In genomic region chr12:85208687-85209199, GRCm38 (mm10) we compare ENCODE assay signal across 26 mouse cellular contexts. TPM values are rescaled to one million over a fixed set of nuclear protein-coding genes. Genes with fewer than 3 reads are reported as not detected.
DNase-seq lines count a peak whose midpoint lies in the region; ATAC-seq and TF ChIP-seq lines count a peak whose summit lies in the region.
"Had no signal": no experiment of that assay in that cellular context is flagged by ENCODE, and none has a peak within 500 bp of the region (broad histone marks: within the 10 kb centered on the region; RNA-seq: fewer than 3 reads in every experiment).

No protein-coding gene starts in this region.

- H3K27ac ChIP-seq in heart, postnatal 0 days (ENCODE audit: low read depth) = no peak overlapping the region
- H3K27ac ChIP-seq: embryonic facial prominence, embryonic 10.5 days; forebrain, embryonic 15.5 days; heart, embryonic 15.5 days; hindbrain, embryonic 10.5 days; left cerebral cortex, adult 2 months; neural tube, embryonic 13.5 days had no signal

- H3K4me2 ChIP-seq in heart, postnatal 0 days (ENCODE audit: low read depth, low read length) = no peak overlapping the region
- H3K4me2 ChIP-seq: forebrain, embryonic 15.5 days; heart, embryonic 15.5 days; neural tube, embryonic 13.5 days had no signal

- WGBS in heart, postnatal 0 days = 29% methylated on average over 7 of the region's 7 CpGs

- no peak for TF ChIP-seq CTCF in heart, postnatal 0 days (IDR thresholded peaks at IDR 0.05; ENCODE audit: low read depth)

- H3K4me3 ChIP-seq in heart, postnatal 0 days (ENCODE audit: low read depth, low read length) = no peak overlapping the region
- H3K4me3 ChIP-seq: embryonic facial prominence, embryonic 10.5 days; forebrain, embryonic 15.5 days; heart, embryonic 15.5 days; hindbrain, embryonic 10.5 days; left cerebral cortex, adult 2 months; megakaryocyte, embryonic 14.5 days; neural tube, embryonic 13.5 days had no signal

- peak; percentile 39; the same call in 1 of the 2 replicates for ATAC-seq in heart, postnatal 0 days (ENCODE audit: insufficient read depth, low read depth)
- ATAC-seq in common myeloid progenitor, adult 5-6 weeks (replicated peaks; ENCODE audit: low read depth, poor library complexity, severe bottlenecking) = peak; percentile 42; the same call in 1 of the 2 replicates
- ATAC-seq: forebrain, embryonic 15.5 days had no signal

- H3K9ac ChIP-seq in heart, postnatal 0 days (replicated peaks; ENCODE audit: low read depth, low read length) = no peak overlapping the region
- H3K9ac ChIP-seq: forebrain, embryonic 15.5 days; heart, embryonic 15.5 days; neural tube, embryonic 13.5 days had no signal

- H3K9me3 ChIP-seq in heart, postnatal 0 days (replicated peaks; ENCODE audit: control insufficient read depth, low read length) = no peaks in the 10 kb centered on the region
- H3K9me3 ChIP-seq: embryonic facial prominence, embryonic 10.5 days; forebrain, embryonic 15.5 days; heart, embryonic 15.5 days; hindbrain, embryonic 10.5 days; megakaryocyte, embryonic 14.5 days; neural tube, embryonic 13.5 days had no signal

- no peak for DNase-seq in heart, postnatal 0 days (ENCODE audit: low spot score)
- DNase-seq in heart, adult 8-10 months (ENCODE audit: low spot score) = no peak
- peak; percentile 32 for DNase-seq in thymus, postnatal 4 days
- no peak for DNase-seq in thymus, postnatal 10 days (ENCODE audit: low spot score in 2 of 2)
- DNase-seq in lung, postnatal 10 days = no peak
- DNase-seq in frontal cortex, postnatal 10 days (ENCODE audit: low spot score in 2 of 2) = no peak
- no peak for DNase-seq in spleen, postnatal 14 days (ENCODE audit: low spot score in 2 of 2)
- DNase-seq: adrenal gland, adult 2 months; cerebellum, adult 11 months; cerebellum, adult 9-11 months; gastrocnemius, postnatal 36 days; kidney, adult 11 months; kidney, postnatal 4 days; lung, postnatal 14 days; midbrain, embryonic 14.5 days; retina, postnatal 1 day; thymus, adult 18-20 months had no signal

- no peak for TF ChIP-seq EP300 in heart, postnatal 0 days (IDR thresholded peaks at IDR 0.05; ENCODE audit: low read depth)

- peaks cover 10% of the 10 kb centered on the region for H3K4me1 ChIP-seq in heart, postnatal 0 days (ENCODE audit: control insufficient read depth, insufficient read depth)
- H3K4me1 ChIP-seq: forebrain, embryonic 15.5 days; neural tube, embryonic 13.5 days had no signal

- H3K36me3 ChIP-seq in heart, postnatal 0 days (replicated peaks; ENCODE audit: control insufficient read depth, insufficient read depth, low read length) = no peaks in the 10 kb centered on the region
- H3K36me3 ChIP-seq: embryonic facial prominence, embryonic 10.5 days; forebrain, embryonic 15.5 days; heart, embryonic 15.5 days; hindbrain, embryonic 10.5 days; neural tube, embryonic 13.5 days had no signal

- H3K27me3 ChIP-seq in heart, postnatal 0 days (ENCODE audit: control insufficient read depth, insufficient read depth, low read length) = no peaks in the 10 kb centered on the region
- H3K27me3 ChIP-seq: forebrain, embryonic 15.5 days; heart, embryonic 15.5 days; neural tube, embryonic 13.5 days had no signal

RNA-seq across cellular contexts. Expression of gene Eif2b2, which starts 10.5 kb away (rescaled TPM):
- total RNA-seq in heart, postnatal 0 days (2014; rRNA removed; ENCODE audit: low replicate concordance) = 54.0 and 106 TPM in 2 replicates
- 48.6 and 49.4 TPM in 2 replicates for polyA plus RNA-seq in heart, postnatal 0 days (2015; fragmentation: Nextera tagmentation; extraction: Ambion mirVana)
- 10 to 100 TPM; 39.5 to 50.6 (median 45.2) TPM for total RNA-seq in heart, adult 8-10 months (2022)
- 82.3 and 89.5 TPM in 2 replicates for total RNA-seq in common myeloid progenitor, adult 5-6 weeks (2017)

RNA-seq across cellular contexts. Expression of gene Pgf, which starts 31.2 kb away (rescaled TPM):
- 4.4 and 5.0 TPM in 2 replicates for total RNA-seq in heart, postnatal 0 days (2014; rRNA removed; ENCODE audit: low replicate concordance)
- polyA plus RNA-seq in heart, postnatal 0 days (2015; fragmentation: Nextera tagmentation; extraction: Ambion mirVana) = 3.6 and 4.0 TPM in 2 replicates
- 1 to 10 TPM; 3.7 to 5.1 (median 4.1) TPM for total RNA-seq in heart, adult 8-10 months (2022)
- not detected in 2 replicates for total RNA-seq in common myeloid progenitor, adult 5-6 weeks (2017)
- total RNA-seq: liver, adult 2 months had no signal
- polyA plus RNA-seq: liver, adult 2 months had no signal

RNA-seq across cellular contexts. Expression of gene Rps6kl1, which starts 57.7 kb away (rescaled TPM):
- 0.04 and 0.11 TPM in 2 replicates for total RNA-seq in heart, postnatal 0 days (2014; rRNA removed; ENCODE audit: low replicate concordance)
- polyA plus RNA-seq in heart, postnatal 0 days (2015; fragmentation: Nextera tagmentation; extraction: Ambion mirVana) = 0.95 and 1.1 TPM in 2 replicates
- total RNA-seq in heart, adult 8-10 months (2022) = 1 to 10 TPM; 1.7 to 3.5 (median 2.8) TPM
- total RNA-seq in common myeloid progenitor, adult 5-6 weeks (2017) = 0.15 TPM in 1 of 2 replicates, not detected in the other
